Mouse (Mus musculus) ES-E14 (cell line): Measurements from ENCODE around the gene Olfr1279.

Experiments
- CHD2 ChIP-seq: IDR thresholded peaks from 2 replicates; pipeline ENCODE4 v1.6.1; 2014; ENCODE audit warnings: mild to moderate bottlenecking, low read depth, low read length, inconsistent platforms
- HCFC1 ChIP-seq: IDR thresholded peaks from 2 replicates; pipeline ENCODE4 v1.6.1; 2012; ENCODE audit warnings: low read length, inconsistent platforms, borderline replicate concordance; ENCODE audit not compliant: insufficient read depth
- MAFK ChIP-seq: IDR thresholded peaks from 2 replicates; pipeline ENCODE4 v1.6.1; 2014; ENCODE audit warnings: mild to moderate bottlenecking, low read depth, low read length, inconsistent platforms; ENCODE audit not compliant: insufficient read depth
- ZNF384 ChIP-seq: IDR thresholded peaks from 2 replicates; pipeline ENCODE4 v1.6.1; 2012; ENCODE audit warnings: low read depth, low read length, inconsistent platforms

DNA sequence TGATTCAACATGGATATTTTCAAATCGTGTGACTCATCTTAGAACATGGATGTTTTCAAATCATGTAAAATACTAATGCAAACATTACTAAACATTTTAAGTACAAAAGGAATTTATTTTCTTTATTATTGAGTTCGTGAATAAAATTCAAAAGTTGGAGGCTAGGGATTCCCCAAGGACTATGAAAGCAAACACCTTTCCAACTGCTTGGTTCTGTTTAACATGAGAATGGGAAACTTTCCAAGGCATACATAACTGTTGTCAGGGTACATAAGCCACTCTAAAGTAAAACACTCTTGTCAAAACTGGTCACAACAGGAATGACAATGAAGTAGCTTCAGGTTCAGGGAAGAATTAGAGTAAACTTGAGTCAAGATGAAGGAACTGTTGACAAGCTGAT, 25.8 kb downstream of the Olfr1279 start, which contains the start of gene Olfr1281:
- TF ChIP-seq ZNF384: no peak
- no peak for TF ChIP-seq CHD2
- no peak for TF ChIP-seq MAFK
- TF ChIP-seq HCFC1: no peak
